Mouse (Mus musculus): ENCODE measurements around the gene Gm11938. TPM values are rescaled to one million over a fixed set of nuclear protein-coding genes. Genes with fewer than 3 reads are reported as not detected.

Gm11938 gene
- total RNA-seq, 1 experiment from 2014 or later: not detected

DNA sequence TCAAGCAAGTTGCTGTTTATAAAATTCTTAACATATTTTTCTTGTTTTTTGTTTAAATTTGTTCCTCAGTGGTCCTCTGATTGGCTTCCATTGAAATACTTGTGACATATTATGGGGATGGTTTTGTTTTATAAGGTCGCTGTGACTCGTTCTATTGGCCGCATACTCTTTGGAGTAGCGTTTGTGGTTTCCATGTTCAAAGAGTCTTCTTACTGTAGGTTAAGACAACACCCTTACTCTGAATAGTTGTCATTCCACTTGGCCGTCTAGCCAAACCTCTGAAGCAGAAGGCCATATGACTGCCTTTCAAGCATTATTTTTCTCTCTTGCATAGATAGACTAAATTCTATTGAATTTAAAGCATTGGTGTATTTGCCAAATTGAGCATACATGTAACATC lies 22.1 kb downstream of the Gm11938 start:
- ATAC-seq (replicated peaks; ENCODE audit: insufficient number of reproducible peaks, low FRiP score, low TSS enrichment, poor library complexity, severe bottlenecking): no peak

GRCm38 (mm10) chr11:99580636-99581035 lies 22.5 kb downstream of the Gm11938 start, which contains the start of gene Krtap1-5:
Krtap1-5 (minus strand) TSS chr11:99581016.
- ATAC-seq (replicated peaks; ENCODE audit: insufficient number of reproducible peaks, low FRiP score, low TSS enrichment, poor library complexity, severe bottlenecking): no peak

- ATAC-seq (replicated peaks; ENCODE audit: insufficient number of reproducible peaks, low FRiP score, low TSS enrichment, poor library complexity, severe bottlenecking): no peak
Observed at GRCm38 (mm10) chr11:99574106-99574505, 29.0 kb downstream of the Gm11938 start.

DNA sequence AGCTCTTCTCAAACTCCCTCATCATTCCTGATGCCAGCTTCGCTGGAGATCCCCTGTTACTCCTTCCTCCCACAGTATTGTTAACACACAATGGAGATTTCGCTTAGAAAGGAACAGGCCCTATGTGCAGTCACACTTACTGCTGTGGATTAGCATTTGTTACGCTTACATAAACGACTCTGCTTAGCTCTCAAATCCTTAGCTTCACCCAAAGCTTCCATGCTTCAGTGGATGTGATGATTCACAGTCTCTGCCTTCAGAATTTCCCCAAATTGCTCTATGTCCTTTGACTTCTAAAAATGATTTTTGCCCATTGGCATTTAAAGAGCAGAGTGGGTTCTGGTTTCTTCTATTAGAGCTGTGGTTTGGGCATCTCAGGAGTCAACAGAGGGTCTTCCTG lies 29.9 kb downstream of the Gm11938 start:
- no peak for ATAC-seq (replicated peaks; ENCODE audit: insufficient number of reproducible peaks, low FRiP score, low TSS enrichment, poor library complexity, severe bottlenecking)

DNA sequence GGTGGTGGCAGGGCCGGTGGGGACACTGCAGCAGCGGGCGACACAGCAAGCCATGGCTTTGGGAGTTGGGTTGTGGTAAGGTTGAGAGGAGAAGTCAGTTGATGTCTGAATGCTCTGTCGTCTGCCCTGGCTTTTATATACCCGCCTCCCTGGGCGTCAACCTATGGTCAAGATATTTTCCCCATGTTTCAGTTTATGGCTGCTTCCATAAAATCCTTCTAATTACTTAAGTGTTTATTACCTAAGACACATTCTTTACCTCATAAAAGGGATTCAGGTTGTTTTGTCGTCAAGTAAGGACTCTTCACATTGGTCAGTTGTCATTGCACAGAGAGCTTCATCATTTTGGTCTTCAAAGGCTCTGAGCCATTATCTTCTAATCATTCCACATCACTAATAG lies 36.6 kb downstream of the Gm11938 start, which contains the start of gene Krtap3-1:
Krtap3-1 (minus strand) TSS at position 101 of the 400 bp plus-strand sequence.
- ATAC-seq (replicated peaks; ENCODE audit: insufficient number of reproducible peaks, low FRiP score, low TSS enrichment, poor library complexity, severe bottlenecking): no peak

DNA sequence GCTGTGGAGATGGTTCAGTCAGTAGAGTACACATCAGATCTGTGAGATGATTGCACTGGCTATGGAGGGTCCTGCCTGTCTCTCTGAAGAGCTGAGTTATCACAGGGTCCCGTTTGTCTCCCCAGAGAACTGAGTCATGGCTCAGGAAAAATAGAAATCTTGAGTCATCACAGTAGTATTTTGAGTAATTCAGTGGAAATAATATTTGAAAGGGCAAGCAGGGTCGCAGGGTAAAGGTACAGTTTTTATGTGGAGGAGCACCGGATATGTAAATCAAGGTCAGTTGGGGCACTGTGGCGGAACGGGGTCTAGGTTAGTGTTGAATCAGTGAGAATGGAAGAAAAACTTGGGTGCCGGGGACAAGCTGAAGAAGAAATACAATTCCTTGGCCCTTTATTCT lies 40.5 kb downstream of the Gm11938 start:
- no peak for ATAC-seq (replicated peaks; ENCODE audit: insufficient number of reproducible peaks, low FRiP score, low TSS enrichment, poor library complexity, severe bottlenecking)

DNA sequence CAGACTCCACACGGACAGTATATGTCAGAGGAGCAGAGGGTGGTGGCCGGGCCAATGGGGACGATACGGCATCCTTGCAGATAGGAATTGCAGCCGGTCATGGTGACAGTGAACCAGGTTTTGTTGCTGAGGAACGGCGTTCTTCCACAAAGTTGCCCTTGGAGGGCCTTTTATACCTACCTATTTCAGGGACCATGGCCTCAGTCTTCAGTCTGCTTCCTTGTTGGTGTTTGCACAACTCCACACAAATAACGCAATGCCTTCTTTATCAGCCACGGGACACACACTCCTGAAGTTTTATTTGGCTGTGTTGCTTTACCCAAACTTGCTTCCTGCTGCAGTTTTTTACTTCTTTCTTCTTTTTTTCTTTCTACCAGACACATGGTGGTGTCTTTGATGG lies 43.7 kb downstream of the Gm11938 start, which contains the start of gene Gm11939:
Gm11939 (minus strand) TSS at position 101 of the 400 bp plus-strand sequence.
- no peak for ATAC-seq (replicated peaks; ENCODE audit: insufficient number of reproducible peaks, low FRiP score, low TSS enrichment, poor library complexity, severe bottlenecking)

- ATAC-seq (replicated peaks; ENCODE audit: insufficient number of reproducible peaks, low FRiP score, low TSS enrichment, poor library complexity, severe bottlenecking): no peak
Observed at GRCm38 (mm10) chr11:99557976-99558745, 44.9 kb downstream of the Gm11938 start.

GRCm38 (mm10) chr11:99556753-99557152 lies 46.4 kb downstream of the Gm11938 start, which contains the start of gene Krtap3-2:
Krtap3-2 (minus strand) TSS chr11:99556853.
- ATAC-seq (replicated peaks; ENCODE audit: insufficient number of reproducible peaks, low FRiP score, low TSS enrichment, poor library complexity, severe bottlenecking): no peak

- ATAC-seq (replicated peaks; ENCODE audit: insufficient number of reproducible peaks, low FRiP score, low TSS enrichment, poor library complexity, severe bottlenecking): no peak
Observed at GRCm38 (mm10) chr11:99556195-99556594, 46.9 kb downstream of the Gm11938 start.

Other genes starting within 250 kb of the Gm11938 start
- gene Krt28, start 228.4 kb downstream of the Gm11938 start, total RNA-seq (2017): not detected in 3 replicates
- 0.29 to 3.1 TPM (median 1.6 TPM) in 3 replicates for gene Krt10, start 213.9 kb downstream of the Gm11938 start, total RNA-seq (2017)
- not detected in 3 replicates for gene Krt12, start 181.0 kb downstream of the Gm11938 start, total RNA-seq (2017)
- not detected in 3 replicates for gene Krt20, start 165.2 kb downstream of the Gm11938 start, total RNA-seq (2017)
- not detected in 3 replicates for gene Krt23, start 110.2 kb downstream of the Gm11938 start, total RNA-seq (2017)
- not detected in 3 replicates for gene Krt39, start 82.0 kb downstream of the Gm11938 start, total RNA-seq (2017)
- gene Krt40, start 60.1 kb downstream of the Gm11938 start, total RNA-seq (2017): not detected in 3 replicates
- not detected in 3 replicates for gene Krtap3-3, start 52.4 kb downstream of the Gm11938 start, total RNA-seq (2017)
- not detected in 3 replicates for gene Krtap3-2, start 46.5 kb downstream of the Gm11938 start, total RNA-seq (2017)
- gene Gm11939, start 43.8 kb downstream of the Gm11938 start, total RNA-seq (2017): not detected in 3 replicates
- not detected in 3 replicates for gene Krtap3-1, start 36.7 kb downstream of the Gm11938 start, total RNA-seq (2017)
- gene Krtap1-5, start 22.3 kb downstream of the Gm11938 start, total RNA-seq (2017): not detected in 3 replicates
- not detected in 3 replicates for gene Krtap1-4, start 19.7 kb downstream of the Gm11938 start, total RNA-seq (2017)
- not detected in 3 replicates for gene Krtap1-3, start 12.0 kb downstream of the Gm11938 start, total RNA-seq (2017)
- gene Krtap9-3, start 5.2 kb downstream of the Gm11938 start, total RNA-seq (2017): not detected in 3 replicates
- gene Gm11937, start 6.9 kb upstream of the Gm11938 start, total RNA-seq (2017): not detected in 3 replicates
- not detected in 3 replicates for gene Krtap2-4, start 11.5 kb upstream of the Gm11938 start, total RNA-seq (2017)
- gene Gm11562, start 17.1 kb upstream of the Gm11938 start, total RNA-seq (2017): not detected in 3 replicates
- not detected in 3 replicates for gene Krtap4-1, start 24.9 kb upstream of the Gm11938 start, total RNA-seq (2017)
- gene Krtap4-2, start 31.8 kb upstream of the Gm11938 start, total RNA-seq (2017): not detected in 3 replicates
- gene Krtap4-7, start 40.8 kb upstream of the Gm11938 start, total RNA-seq (2017): not detected in 3 replicates
- gene Gm11555, start 46.9 kb upstream of the Gm11938 start, total RNA-seq (2017): not detected in 3 replicates
- not detected in 3 replicates for gene Gm11563, start 55.7 kb upstream of the Gm11938 start, total RNA-seq (2017)
- gene Krtap4-6, start 62.7 kb upstream of the Gm11938 start, total RNA-seq (2017): not detected in 3 replicates
- gene Gm14190, start 87.4 kb upstream of the Gm11938 start, total RNA-seq (2017): not detected in 3 replicates
- not detected in 3 replicates for gene Gm14180, start 131.0 kb upstream of the Gm11938 start, total RNA-seq (2017)
- not detected in 3 replicates for gene Gm11595, start 169.6 kb upstream of the Gm11938 start, total RNA-seq (2017)
- not detected in 3 replicates for gene Krtap4-8, start 177.4 kb upstream of the Gm11938 start, total RNA-seq (2017)
- gene Krtap4-9, start 181.9 kb upstream of the Gm11938 start, total RNA-seq (2017): not detected in 3 replicates
- not detected in 3 replicates for gene Gm11596, start 190.2 kb upstream of the Gm11938 start, total RNA-seq (2017)
- not detected in 3 replicates for gene Gm11569, start 195.6 kb upstream of the Gm11938 start, total RNA-seq (2017)
- not detected in 3 replicates for gene Gm11554, start 201.1 kb upstream of the Gm11938 start, total RNA-seq (2017)
- not detected in 3 replicates for gene Krtap4-13, start 206.6 kb upstream of the Gm11938 start, total RNA-seq (2017)
- gene Gm11564, start 212.4 kb upstream of the Gm11938 start, total RNA-seq (2017): not detected in 3 replicates
- gene 2300003K06Rik, start 234.8 kb upstream of the Gm11938 start, total RNA-seq (2017): not detected in 3 replicates
- not detected in 3 replicates for gene Krtap4-16, start 248.3 kb upstream of the Gm11938 start, total RNA-seq (2017)